Mouse (Mus musculus) right cerebral cortex, adult 2 months (tissue): ENCODE measurements around the gene Erich6.
A peak's percentile ranks its signal among the peaks of the same experiment; 100 is the strongest.

ENCODE experiments used
- DNase-seq, 2 experiments: peaks; one replicate each; pipeline ENCODE4 v3.0.0; 2021 to 2022; ENCODE audit warnings: low spot score in 2 of 2

The Erich6 gene

GRCm38 (mm10) chr3:58636406-58637295, at the start of gene Erich6:
Gene Erich6 (minus strand): TSS chr3:58637207.
- peak; percentile 20 to 22 for DNase-seq

DNA sequence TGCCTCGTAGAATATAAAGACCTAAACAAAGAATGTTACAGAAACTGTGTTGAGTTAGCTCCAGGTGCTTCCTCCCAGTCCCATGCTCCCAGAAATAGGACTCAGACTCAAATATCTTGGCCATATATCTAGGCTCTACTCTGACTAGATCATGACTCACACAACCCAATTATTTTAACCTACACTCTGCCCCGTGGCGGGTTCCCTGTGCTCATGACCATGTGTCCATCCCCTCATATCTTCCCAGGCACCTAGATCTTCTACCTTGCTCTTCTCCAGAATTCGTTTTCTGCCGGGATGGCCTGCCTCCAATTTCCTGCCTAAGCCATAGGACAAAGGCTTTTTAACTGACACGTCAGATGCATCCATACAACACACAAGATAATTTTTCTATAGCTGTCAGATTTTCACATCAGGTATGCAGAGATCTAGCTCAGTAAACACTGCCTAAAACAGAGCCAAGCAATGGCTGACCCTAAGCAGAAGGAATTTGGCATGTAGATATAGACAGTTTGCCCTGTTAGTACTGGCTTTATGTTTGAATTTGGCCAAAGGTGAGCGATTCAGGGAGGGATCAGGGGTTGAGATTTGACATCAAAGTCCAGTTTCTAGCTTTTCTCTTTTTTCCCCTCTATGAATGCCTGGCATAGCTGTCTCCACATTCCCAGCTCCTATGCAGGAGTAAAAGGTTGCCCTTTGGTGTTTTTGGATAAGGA, 49.4 kb upstream of the Erich6 start:
- no peak for DNase-seq

- no peak for DNase-seq
Observed at GRCm38 (mm10) chr3:58685396-58685795, 48.4 kb upstream of the Erich6 start.

DNA sequence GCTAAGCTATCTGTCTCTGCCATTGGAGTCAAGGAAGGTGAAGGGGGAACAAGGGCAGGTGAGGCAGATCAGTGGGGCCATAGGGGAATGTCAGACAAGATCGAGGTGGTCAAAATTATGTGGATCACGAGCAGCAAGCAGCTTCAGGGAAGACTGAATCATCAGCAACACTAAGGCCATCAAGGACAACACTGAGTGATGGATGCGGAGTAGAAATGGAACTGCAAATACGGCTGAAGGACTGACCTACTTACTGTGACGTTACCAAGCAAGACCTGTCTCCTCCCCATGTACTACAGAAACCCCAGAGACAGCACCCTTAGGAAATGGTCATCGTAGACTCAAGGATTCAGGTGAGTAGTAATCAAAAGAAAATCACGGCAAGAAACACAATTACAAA, 46.3 kb upstream of the Erich6 start:
- no peak for DNase-seq

- DNase-seq, result no peak
Observed at GRCm38 (mm10) chr3:58682336-58682735, 45.3 kb upstream of the Erich6 start.

DNA sequence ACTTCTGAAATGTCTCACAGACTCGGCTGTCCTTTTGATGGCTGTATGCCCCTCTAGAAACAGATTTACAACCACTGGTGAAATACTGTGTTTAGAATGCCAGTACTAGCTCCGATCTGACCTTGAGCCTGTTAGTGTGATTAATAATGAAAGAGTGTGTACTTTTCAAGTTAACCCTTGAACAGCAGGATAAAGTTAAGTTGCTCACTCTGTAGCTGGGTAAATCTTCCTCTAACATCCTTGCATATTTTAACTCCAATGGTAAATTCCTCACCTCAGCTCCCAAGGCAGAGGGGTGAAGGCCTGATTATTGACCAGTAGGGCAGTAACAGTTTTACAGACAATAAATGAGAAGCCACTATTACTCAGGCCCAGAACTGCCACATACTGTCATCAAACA, 44.8 kb upstream of the Erich6 start:
- no peak for DNase-seq

DNA sequence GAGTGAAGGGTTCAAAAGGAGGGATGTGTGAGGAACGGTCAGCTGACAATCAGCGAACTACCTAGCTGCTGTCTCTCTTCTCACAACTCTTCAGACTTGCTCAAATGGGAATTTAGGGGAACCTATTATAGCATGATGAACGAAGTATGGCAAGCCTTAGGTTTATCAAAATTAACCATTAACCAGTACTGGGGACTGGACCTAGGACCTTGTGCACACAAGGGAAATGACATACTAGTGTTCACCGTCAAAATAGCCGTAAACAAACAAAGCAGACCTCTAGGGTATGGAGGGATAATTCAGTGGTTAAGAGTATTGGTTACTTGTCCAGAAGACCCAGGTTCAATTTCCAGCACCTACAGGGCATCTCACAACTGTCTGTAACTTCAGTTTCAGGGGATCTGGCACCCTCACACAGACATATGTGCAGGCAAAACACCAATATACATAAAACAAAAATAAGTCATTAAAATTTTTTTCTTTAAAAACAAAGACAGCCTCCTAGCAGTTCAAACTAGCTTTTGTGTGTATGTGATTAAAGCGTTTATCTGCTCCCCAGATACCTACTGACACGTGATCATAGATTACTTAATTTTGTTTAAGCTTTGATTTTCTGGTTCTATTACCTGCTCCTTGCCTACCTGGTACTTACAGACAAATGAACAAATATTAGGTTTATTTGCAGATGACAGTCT, 44.1 kb upstream of the Erich6 start:
- DNase-seq, result no peak

GRCm38 (mm10) chr3:58679996-58680395, 43.0 kb upstream of the Erich6 start:
- DNase-seq, result no peak

DNA sequence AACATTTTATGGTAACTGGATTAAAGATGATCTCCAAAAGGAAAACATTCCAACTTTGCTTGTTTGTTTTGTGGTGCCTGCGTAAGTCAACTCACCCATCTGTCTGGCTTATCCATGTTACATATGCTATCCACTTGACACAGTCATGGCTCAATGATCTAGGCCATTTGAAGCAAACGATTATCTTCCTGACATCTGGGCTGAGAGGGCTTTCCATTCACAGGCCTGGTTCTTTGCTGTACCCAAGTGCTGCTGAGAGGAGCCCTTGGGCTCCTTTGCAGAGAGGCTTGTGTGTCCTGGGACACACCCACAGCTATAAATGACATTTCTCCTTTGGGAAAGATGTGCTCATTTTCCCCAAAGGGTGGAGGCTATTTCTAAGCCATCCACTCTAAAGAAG, 41.9 kb upstream of the Erich6 start:
- no peak for DNase-seq

DNA sequence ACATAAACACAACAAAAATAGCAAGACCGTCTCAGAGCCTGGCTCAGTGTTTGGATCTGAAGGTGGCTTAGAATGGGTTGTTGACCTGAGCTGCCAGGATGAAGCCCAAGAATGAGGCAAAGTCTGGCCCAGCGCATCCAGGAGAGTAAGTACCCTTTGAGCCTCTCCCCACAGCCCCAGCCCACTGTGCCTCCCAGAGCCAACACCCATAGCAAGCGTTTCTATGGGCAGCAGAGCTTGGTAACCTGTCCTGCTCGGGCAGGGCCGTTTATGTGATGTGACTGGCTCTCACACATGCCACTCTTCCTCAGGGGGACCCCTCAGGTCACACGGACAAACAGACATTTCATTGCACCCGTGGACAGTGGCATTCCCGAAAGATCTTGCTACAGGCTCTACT, 41.4 kb upstream of the Erich6 start:
- DNase-seq, result no peak

DNA sequence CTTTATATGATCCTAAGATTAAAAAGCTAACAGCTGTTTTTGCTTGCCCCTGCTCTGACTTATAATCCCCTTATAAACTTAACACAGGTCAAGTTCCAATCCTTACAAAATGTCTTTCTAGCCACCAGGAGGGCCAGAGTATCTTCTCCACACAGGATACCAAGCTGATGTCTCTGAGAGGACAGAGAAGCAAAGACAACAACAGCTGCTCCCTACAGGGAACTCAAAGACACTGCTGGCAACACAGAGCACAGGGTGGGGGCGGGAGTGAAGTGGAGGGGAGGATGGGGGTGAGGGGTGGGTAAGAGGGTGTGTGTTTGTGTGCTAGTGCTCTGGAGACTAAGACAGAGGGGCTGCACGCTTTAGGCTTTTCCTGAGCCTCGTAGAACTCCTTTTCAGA, 40.6 kb upstream of the Erich6 start:
- DNase-seq, result no peak

DNA sequence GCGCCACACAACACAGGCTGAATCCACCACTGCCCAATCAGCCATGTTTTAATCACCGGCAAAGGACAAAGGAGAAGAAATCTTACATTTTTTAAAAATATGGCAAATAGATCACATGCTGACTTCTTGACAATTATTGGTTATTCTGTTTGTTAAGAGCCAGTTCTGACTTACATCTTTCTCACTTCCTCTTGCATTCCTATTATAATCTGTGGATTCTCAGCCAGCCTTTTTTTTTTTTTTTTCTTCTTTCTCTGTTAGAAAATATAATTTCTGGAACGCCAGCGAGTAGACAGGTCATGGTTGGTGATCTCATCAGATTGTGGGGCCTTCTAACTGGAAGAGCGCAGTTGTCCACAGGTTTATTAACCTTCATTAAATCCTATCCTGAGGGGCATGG, 36.3 kb upstream of the Erich6 start:
- DNase-seq, result no peak

GRCm38 (mm10) chr3:58672481-58673183, 35.6 kb upstream of the Erich6 start:
- no peak for DNase-seq

- no peak for DNase-seq
Observed at GRCm38 (mm10) chr3:58671616-58672250, 34.7 kb upstream of the Erich6 start.

- no peak for DNase-seq
Observed at GRCm38 (mm10) chr3:58663970-58664369, 27.0 kb upstream of the Erich6 start.

DNA sequence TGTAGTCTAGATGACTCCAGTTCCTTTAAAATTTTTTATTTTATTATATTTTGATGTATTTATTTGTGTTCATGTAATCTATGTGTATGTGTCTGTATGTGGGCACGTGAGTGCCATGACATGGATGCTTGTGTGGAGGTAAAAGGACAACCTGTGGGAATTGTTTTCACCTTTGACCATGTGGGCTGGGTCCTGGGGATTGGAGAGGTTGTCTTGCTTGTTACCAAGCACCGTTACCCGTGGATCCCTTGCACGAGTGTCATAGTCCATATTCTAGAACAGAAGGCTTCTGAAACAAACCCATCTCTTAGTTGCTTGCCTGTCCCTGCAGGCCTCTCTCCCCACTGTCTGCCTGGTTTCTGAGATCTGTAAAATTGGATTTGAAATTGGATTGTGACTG, 23.6 kb upstream of the Erich6 start:
- no peak for DNase-seq

GRCm38 (mm10) chr3:58657356-58657755, 20.3 kb upstream of the Erich6 start:
- peak in 1 of 2 experiments; percentile 24 for DNase-seq

DNA sequence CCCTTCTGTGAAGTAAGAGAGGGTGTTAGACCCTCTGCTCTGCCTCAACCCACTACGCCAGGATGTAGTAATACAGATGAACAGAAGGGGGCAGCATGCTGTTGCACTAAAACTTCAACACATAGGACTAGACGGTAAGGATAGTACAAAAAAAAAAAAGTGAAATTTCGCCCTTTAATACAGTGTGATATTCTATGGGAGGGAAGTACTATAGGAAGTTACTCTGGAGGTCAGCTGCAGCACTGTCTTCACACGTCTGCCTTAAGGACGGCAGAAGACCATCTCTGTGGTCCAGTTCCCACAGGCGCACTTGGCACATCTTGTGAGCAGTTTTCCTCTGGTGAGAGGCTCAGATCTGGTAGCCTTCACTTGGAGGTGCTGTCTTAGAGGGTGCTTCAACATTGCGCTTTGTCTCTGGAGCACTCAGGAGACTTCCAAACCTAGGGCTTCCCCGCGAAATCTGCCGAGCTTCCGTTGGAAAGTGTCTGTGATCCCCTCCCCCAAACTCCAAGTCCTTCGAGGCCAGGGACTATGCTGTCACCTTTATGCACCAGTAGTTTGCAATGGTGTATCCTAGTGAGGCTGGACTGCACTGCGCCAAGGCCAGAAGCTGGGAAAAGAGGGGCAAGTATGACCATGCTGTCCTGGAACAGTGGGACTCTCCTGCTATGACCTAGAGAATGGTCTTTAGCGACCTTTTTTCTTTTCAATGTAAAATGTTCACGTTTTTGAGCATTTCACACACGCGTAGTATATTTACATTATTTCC, 18.5 kb upstream of the Erich6 start:
- DNase-seq, result peak; percentile 66 to 81

DNA sequence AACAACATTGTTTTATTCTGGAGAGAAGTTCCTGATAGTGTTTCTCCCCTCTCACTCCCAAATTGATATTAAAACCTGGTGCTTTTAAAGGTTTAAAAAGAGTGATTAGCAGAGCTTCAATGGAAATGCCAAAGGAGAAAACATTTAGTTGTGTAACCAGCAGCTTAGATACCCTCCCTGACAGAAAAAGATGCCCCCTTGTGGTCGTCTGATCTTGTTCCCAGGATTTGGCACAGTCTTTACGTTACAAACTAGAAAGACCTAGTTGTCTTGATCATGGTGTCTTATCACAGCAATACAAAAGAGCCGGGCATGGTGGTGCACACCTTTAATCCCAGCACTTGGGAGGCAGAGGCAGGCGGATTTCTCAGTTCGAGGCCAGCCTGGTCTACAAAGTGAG, 16.9 kb upstream of the Erich6 start:
- peak in 1 of 2 experiments; percentile 18 for DNase-seq

DNA sequence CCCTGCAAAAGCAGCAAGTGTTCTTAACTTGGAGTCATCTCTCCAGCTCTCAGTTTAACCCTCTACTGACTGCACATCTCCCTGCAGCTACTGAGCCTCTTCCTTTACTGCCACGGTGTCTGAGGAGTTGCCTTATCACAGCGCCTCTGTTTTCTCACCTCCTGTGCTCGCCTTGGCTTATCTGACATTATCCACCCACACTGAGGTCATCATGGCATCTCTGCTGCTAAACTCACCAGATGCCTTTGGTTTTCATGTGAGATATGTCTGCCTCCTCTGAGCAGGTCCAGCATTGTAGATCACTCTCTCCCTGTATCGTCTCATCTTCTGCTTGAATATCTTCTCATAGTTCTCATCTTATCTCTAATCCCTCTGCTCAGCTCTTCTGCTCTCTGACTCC, 13.3 kb upstream of the Erich6 start:
- DNase-seq, result no peak

DNA sequence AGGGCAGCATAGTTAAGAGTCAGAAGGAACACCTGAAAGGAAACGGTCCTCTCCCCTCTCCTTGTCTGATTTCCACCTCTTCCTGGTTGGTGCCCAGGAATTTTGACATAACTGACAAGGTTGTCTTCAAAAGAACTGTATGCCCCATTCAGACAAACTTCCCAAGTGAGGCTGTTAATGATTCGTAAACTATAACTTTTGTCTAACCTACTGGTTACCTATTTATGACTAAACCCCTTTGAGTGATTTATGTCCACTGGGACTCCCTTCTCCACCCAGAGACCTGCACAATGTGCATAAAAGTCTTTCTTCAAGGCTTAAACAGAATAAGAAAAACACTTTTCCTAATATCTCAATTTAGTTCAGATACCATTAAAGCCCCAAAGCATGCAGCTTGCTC, 10.2 kb upstream of the Erich6 start:
- no peak for DNase-seq
